In genomic region chr17:56464817-56465216, GRCm38 (mm10) we compare ENCODE assay signal across 16 mouse cellular contexts. TPM values are rescaled to one million over a fixed set of nuclear protein-coding genes. Genes with fewer than 3 reads are reported as not detected.
A peak's percentile ranks its signal among the peaks of the same experiment; 100 is the strongest.
DNase-seq lines count a peak whose midpoint lies in the region; ATAC-seq and TF ChIP-seq lines count a peak whose summit lies in the region.
"Had no signal": no experiment of that assay in that cellular context is flagged by ENCODE, and none has a peak within 500 bp of the region (broad histone marks: within the 10 kb centered on the region; RNA-seq: fewer than 3 reads in every experiment).

No protein-coding gene starts in this region.

- H3K4me1 ChIP-seq in embryonic facial prominence, embryonic 13.5 days: peaks cover 86% of the 10 kb centered on the region
- peaks cover 76% of the 10 kb centered on the region for H3K4me1 ChIP-seq in embryonic facial prominence, embryonic 10.5 days
- peaks cover 88% of the 10 kb centered on the region for H3K4me1 ChIP-seq in midbrain, embryonic 15.5 days
- H3K4me1 ChIP-seq in midbrain, embryonic 16.5 days (ENCODE audit: control insufficient read depth, insufficient read depth, low read length): peaks cover 77% of the 10 kb centered on the region
- peaks cover 95% of the 10 kb centered on the region for H3K4me1 ChIP-seq in forebrain, embryonic 13.5 days
- peaks cover 13% of the 10 kb centered on the region for H3K4me1 ChIP-seq in stomach, postnatal 0 days (replicated peaks; ENCODE audit: control insufficient read depth, insufficient read depth)

- H3K36me3 ChIP-seq in embryonic facial prominence, embryonic 13.5 days: 0 out of 2 replicates have a peak, but pooled peaks cover 6% of the 10 kb centered on the region
- peaks cover 31% of the 10 kb centered on the region for H3K36me3 ChIP-seq in embryonic facial prominence, embryonic 10.5 days (replicated peaks)
- 0 out of 2 replicates have a peak, but pooled peaks cover 3% of the 10 kb centered on the region for H3K36me3 ChIP-seq in midbrain, embryonic 15.5 days (replicated peaks)
- H3K36me3 ChIP-seq in midbrain, embryonic 16.5 days (ENCODE audit: control insufficient read depth, insufficient read depth, low read length): no peaks in the 10 kb centered on the region; the same call in 1 of the 2 replicates
- peaks cover 32% of the 10 kb centered on the region for H3K36me3 ChIP-seq in forebrain, embryonic 13.5 days (ENCODE audit: poor library complexity, severe bottlenecking)
- H3K36me3 ChIP-seq in stomach, postnatal 0 days (ENCODE audit: control insufficient read depth, insufficient read depth, low read length): no peaks in the 10 kb centered on the region
- H3K36me3 ChIP-seq: liver, embryonic 12.5 days had no signal

- H3K27me3 ChIP-seq in embryonic facial prominence, embryonic 13.5 days: no peaks in the 10 kb centered on the region
- 0 out of 2 replicates have a peak, but pooled peaks cover under 1% of the 10 kb centered on the region for H3K27me3 ChIP-seq in embryonic facial prominence, embryonic 10.5 days (replicated peaks; ENCODE audit: low read depth, poor library complexity, severe bottlenecking)
- H3K27me3 ChIP-seq in midbrain, embryonic 15.5 days (replicated peaks): no peaks in the 10 kb centered on the region
- no peaks in the 10 kb centered on the region for H3K27me3 ChIP-seq in midbrain, embryonic 16.5 days (ENCODE audit: control insufficient read depth, insufficient read depth, low read depth, low read length)
- no peaks in the 10 kb centered on the region for H3K27me3 ChIP-seq in forebrain, embryonic 13.5 days
- H3K27me3 ChIP-seq in stomach, postnatal 0 days (ENCODE audit: control insufficient read depth, insufficient read depth, low read length): no peaks in the 10 kb centered on the region

- H3K27ac ChIP-seq in embryonic facial prominence, embryonic 13.5 days: peak overlapping the region; percentile 97
- no peak overlapping the region for H3K27ac ChIP-seq in embryonic facial prominence, embryonic 10.5 days (replicated peaks)
- no peak overlapping the region for H3K27ac ChIP-seq in midbrain, embryonic 15.5 days
- H3K27ac ChIP-seq in midbrain, embryonic 16.5 days (ENCODE audit: low read length): no peak overlapping the region
- peak overlapping the region; percentile 99 for H3K27ac ChIP-seq in forebrain, embryonic 13.5 days
- H3K27ac ChIP-seq in stomach, postnatal 0 days (replicated peaks): no peak overlapping the region
- H3K27ac ChIP-seq: liver, embryonic 12.5 days had no signal

- DNase-seq in embryonic facial prominence, embryonic 10.5 days (ENCODE audit: low spot score): no peak
- DNase-seq in stomach, postnatal 0 days (ENCODE audit: low spot score): peak; percentile 64
- DNase-seq in spleen, postnatal 10 days (ENCODE audit: low spot score in 2 of 2): no peak
- DNase-seq: adrenal gland, postnatal 14 days; gastrocnemius, postnatal 10 days; kidney, adult 11 months; thymus, postnatal 25 days had no signal

- no peak for TF ChIP-seq CTCF in stomach, postnatal 0 days (IDR thresholded peaks at IDR 0.05; ENCODE audit: low read depth)

- no peak for ATAC-seq in embryonic facial prominence, embryonic 13.5 days (ENCODE audit: insufficient number of reproducible peaks, insufficient read depth, low FRiP score, low TSS enrichment, low read depth)
- no peak for ATAC-seq in midbrain, embryonic 15.5 days (replicated peaks)
- no peak for ATAC-seq in midbrain, embryonic 16.5 days
- ATAC-seq in forebrain, embryonic 13.5 days: no peak
- no peak for ATAC-seq in stomach, postnatal 0 days (ENCODE audit: low FRiP score, low TSS enrichment)
- ATAC-seq: liver, embryonic 12.5 days had no signal

- TF ChIP-seq EP300 in stomach, postnatal 0 days (optimal IDR thresholded peaks at IDR 0.05): no peak

- H3K9me3 ChIP-seq in embryonic facial prominence, embryonic 13.5 days: no peaks in the 10 kb centered on the region; the same call in 1 of the 2 replicates
- H3K9me3 ChIP-seq in embryonic facial prominence, embryonic 10.5 days: peaks cover 5% of the 10 kb centered on the region; the same call in 1 of the 2 replicates
- H3K9me3 ChIP-seq in midbrain, embryonic 15.5 days: no peaks in the 10 kb centered on the region
- no peaks in the 10 kb centered on the region for H3K9me3 ChIP-seq in midbrain, embryonic 16.5 days (replicated peaks; ENCODE audit: control insufficient read depth, low read length, poor library complexity, severe bottlenecking)
- H3K9me3 ChIP-seq in forebrain, embryonic 13.5 days (replicated peaks): no peaks in the 10 kb centered on the region
- no peaks in the 10 kb centered on the region for H3K9me3 ChIP-seq in stomach, postnatal 0 days (ENCODE audit: control insufficient read depth, low read length)
- H3K9me3 ChIP-seq: liver, embryonic 12.5 days had no signal

- 79% methylated on average over 7 of the region's 7 CpGs for WGBS in embryonic facial prominence, embryonic 13.5 days
- WGBS in embryonic facial prominence, embryonic 10.5 days: 88% methylated on average over 7 of the region's 7 CpGs
- WGBS in midbrain, embryonic 15.5 days: 74% methylated on average over 7 of the region's 7 CpGs
- 74% methylated on average over 7 of the region's 7 CpGs for WGBS in midbrain, embryonic 16.5 days
- WGBS in forebrain, embryonic 13.5 days: 66% methylated on average over 7 of the region's 7 CpGs
- WGBS in stomach, postnatal 0 days: 52% methylated on average over 7 of the region's 7 CpGs

- H3K4me2 ChIP-seq in embryonic facial prominence, embryonic 13.5 days: no peak overlapping the region
- 0 out of 2 replicates have a peak overlapping the region, but pooled peaks have one; percentile 2 for H3K4me2 ChIP-seq in midbrain, embryonic 15.5 days
- no peak overlapping the region for H3K4me2 ChIP-seq in midbrain, embryonic 16.5 days (ENCODE audit: low read length)
- peak overlapping the region; percentile 14; the same call in 1 of the 2 replicates for H3K4me2 ChIP-seq in forebrain, embryonic 13.5 days
- H3K4me2 ChIP-seq in stomach, postnatal 0 days (replicated peaks; ENCODE audit: low read depth): no peak overlapping the region
- H3K4me2 ChIP-seq: heart, embryonic 11.5 days; liver, embryonic 12.5 days had no signal

- H3K9ac ChIP-seq in embryonic facial prominence, embryonic 13.5 days: no peak overlapping the region
- no peak overlapping the region for H3K9ac ChIP-seq in midbrain, embryonic 15.5 days
- no peak overlapping the region for H3K9ac ChIP-seq in midbrain, embryonic 16.5 days (ENCODE audit: low read depth, low read length)
- H3K9ac ChIP-seq in forebrain, embryonic 13.5 days: peak overlapping the region; percentile 37
- no peak overlapping the region for H3K9ac ChIP-seq in stomach, postnatal 0 days (ENCODE audit: low read length)
- H3K9ac ChIP-seq: liver, embryonic 12.5 days had no signal

- H3K4me3 ChIP-seq in embryonic facial prominence, embryonic 13.5 days: no peak overlapping the region
- no peak overlapping the region for H3K4me3 ChIP-seq in embryonic facial prominence, embryonic 10.5 days
- H3K4me3 ChIP-seq in midbrain, embryonic 15.5 days: no peak overlapping the region
- H3K4me3 ChIP-seq in midbrain, embryonic 16.5 days (ENCODE audit: low read depth, low read length): no peak overlapping the region
- no peak overlapping the region for H3K4me3 ChIP-seq in forebrain, embryonic 13.5 days
- H3K4me3 ChIP-seq in stomach, postnatal 0 days (ENCODE audit: low read depth, low read length): no peak overlapping the region
- H3K4me3 ChIP-seq: liver, embryonic 12.5 days had no signal

RNA-seq across cellular contexts. Expression of gene Ptprs, which starts 11.5 kb away (rescaled TPM):
- 120 and 121 TPM in 2 replicates for polyA plus RNA-seq in embryonic facial prominence, embryonic 13.5 days (2015; fragmentation: Nextera tagmentation; extraction: Ambion mirVana)
- 85.0 and 86.4 TPM in 2 replicates for polyA plus RNA-seq in embryonic facial prominence, embryonic 10.5 days (2016; fragmentation: Nextera tagmentation; extraction: Ambion mirVana)
- polyA plus RNA-seq in midbrain, embryonic 15.5 days (2015; fragmentation: Nextera tagmentation; extraction: Ambion mirVana): 339 and 349 TPM in 2 replicates
- 293 and 299 TPM in 2 replicates for polyA plus RNA-seq in midbrain, embryonic 16.5 days (2015; fragmentation: Nextera tagmentation; extraction: Ambion mirVana)
- polyA plus RNA-seq in forebrain, embryonic 13.5 days (2015; fragmentation: Nextera tagmentation; extraction: Ambion mirVana): 276 and 292 TPM in 2 replicates
- 22.2 and 22.8 TPM in 2 replicates for polyA plus RNA-seq in stomach, postnatal 0 days (2015; fragmentation: Nextera tagmentation; extraction: Ambion mirVana)

RNA-seq across cellular contexts. Expression of gene Znrf4, which starts 47.4 kb away (rescaled TPM):
- not detected in 2 replicates for polyA plus RNA-seq in embryonic facial prominence, embryonic 13.5 days (2015; fragmentation: Nextera tagmentation; extraction: Ambion mirVana)
- polyA plus RNA-seq in embryonic facial prominence, embryonic 10.5 days (2016; fragmentation: Nextera tagmentation; extraction: Ambion mirVana): not detected in 2 replicates
- not detected in 2 replicates for polyA plus RNA-seq in midbrain, embryonic 15.5 days (2015; fragmentation: Nextera tagmentation; extraction: Ambion mirVana)
- polyA plus RNA-seq in midbrain, embryonic 16.5 days (2015; fragmentation: Nextera tagmentation; extraction: Ambion mirVana): not detected in 2 replicates
- polyA plus RNA-seq in forebrain, embryonic 13.5 days (2015; fragmentation: Nextera tagmentation; extraction: Ambion mirVana): 0.14 TPM in 1 of 2 replicates, not detected in the other
- not detected in 2 replicates for polyA plus RNA-seq in stomach, postnatal 0 days (2015; fragmentation: Nextera tagmentation; extraction: Ambion mirVana)
- polyA plus RNA-seq: C2C12; heart, embryonic 11.5 days; liver, embryonic 12.5 days; lung, embryonic 16.5 days; stomach, embryonic 14.5 days had no signal

Comparison
In these comparisons a context has a peak if more than half of its experiments do, and no peak if none do; other contexts are left out.
1. H3K27ac ChIP-seq: peak in embryonic facial prominence, embryonic 13.5 days (single experiment) and forebrain, embryonic 13.5 days (single experiment); none in embryonic facial prominence, embryonic 10.5 days (single experiment), midbrain, embryonic 15.5 days (single experiment), midbrain, embryonic 16.5 days (single experiment) and stomach, postnatal 0 days (single experiment).
2. H3K4me2 ChIP-seq: peak in midbrain, embryonic 15.5 days (single experiment) and forebrain, embryonic 13.5 days (single experiment); none in embryonic facial prominence, embryonic 13.5 days (single experiment), midbrain, embryonic 16.5 days (single experiment) and stomach, postnatal 0 days (single experiment).